Mouse (Mus musculus) neural tube, embryonic 11.5 days (tissue): ENCODE measurements around the gene Ehd1. TPM values are rescaled to one million over a fixed set of nuclear protein-coding genes. Genes with fewer than 3 reads are reported as not detected.

Experiments used
- microRNA counts: library from miRNA; unstranded; fragments of <30 nt; microRNA quantifications from one replicate; lab custom pipeline; 2015
- microRNA-seq: library from miRNA; unstranded; fragments of <30 nt; microRNA quantifications from one replicate; pipeline ENCODE4, GENCODE M21; 2016
- polyA plus RNA-seq: library from polyadenylated mRNA; unstranded; fragments of >200 nt; fragmentation: Nextera tagmentation; extraction: Ambion mirVana; gene quantifications from 2 replicates; pipeline ENCODE4 v1.2.1, GENCODE M21; 2014

Ehd1 gene
- polyA plus RNA-seq, 1 experiment from 2014 or later, result 82.2 TPM

MicroRNA genes within 50 kb of the gene (microRNA counts, 519-probe panel; counts per million panel counts)
- microRNA mmu-miR-192 (lab: Ali Mortazavi, UCI), result 1,329 counts per million, percentile 58 among the panel's probes with 10 or more counts

Small RNA genes within 50 kb of the gene (microRNA-seq; reads per million reads assigned to microRNA genes)
- gene Mir192 (74.7 reads per million, percentile 46 among the genes with 10 or more reads in this experiment), gene Mir194-2 (60.9 reads per million, percentile 42 among the genes with 10 or more reads in this experiment), gene Mir6989 (not detected)

Other genes with a start within 250 kb of the Ehd1 start
- gene Syvn1, start 230.1 kb upstream of the Ehd1 start, polyA plus RNA-seq, result 34.4 and 36.7 TPM in 2 replicates
- gene Mrpl49, start 218.9 kb upstream of the Ehd1 start, polyA plus RNA-seq, result 81.9 and 84.8 TPM in 2 replicates
- 789 and 790 TPM in 2 replicates for gene Fau, start 218.9 kb upstream of the Ehd1 start, polyA plus RNA-seq
- gene Znhit2, start 215.5 kb upstream of the Ehd1 start, polyA plus RNA-seq, result 36.7 and 40.0 TPM in 2 replicates
- gene Tm7sf2, start 208.4 kb upstream of the Ehd1 start, polyA plus RNA-seq, result 39.6 and 42.9 TPM in 2 replicates
- gene Vps51, start 199.5 kb upstream of the Ehd1 start, polyA plus RNA-seq, result 59.1 and 61.2 TPM in 2 replicates
- not detected in 2 replicates for gene Tmem262, start 196.7 kb upstream of the Ehd1 start, polyA plus RNA-seq
- gene Gm28374, start 194.5 kb upstream of the Ehd1 start, polyA plus RNA-seq, result 0.88 and 1.3 TPM in 2 replicates
- gene Zfpl1, start 191.8 kb upstream of the Ehd1 start, polyA plus RNA-seq, result 74.3 and 76.8 TPM in 2 replicates
- 46.0 and 48.4 TPM in 2 replicates for gene Cdca5, start 191.7 kb upstream of the Ehd1 start, polyA plus RNA-seq
- not detected in 2 replicates for gene AC131692.1, start 182.3 kb upstream of the Ehd1 start, polyA plus RNA-seq
- gene Naaladl1, start 170.9 kb upstream of the Ehd1 start, polyA plus RNA-seq, result 0.53 and 0.77 TPM in 2 replicates
- 62.6 and 66.1 TPM in 2 replicates for gene Sac3d1, start 158.1 kb upstream of the Ehd1 start, polyA plus RNA-seq
- gene Snx15, start 148.4 kb upstream of the Ehd1 start, polyA plus RNA-seq, result 34.5 and 36.9 TPM in 2 replicates
- gene Batf2, start 135.7 kb upstream of the Ehd1 start, polyA plus RNA-seq, result not detected in 2 replicates
- gene Arl2, start 135.2 kb upstream of the Ehd1 start, polyA plus RNA-seq, result 82.6 and 95.1 TPM in 2 replicates
- gene Majin, start 92.3 kb upstream of the Ehd1 start, polyA plus RNA-seq, result not detected in 2 replicates
- gene Gpha2, start 50.3 kb upstream of the Ehd1 start, polyA plus RNA-seq, result 0.44 and 0.87 TPM in 2 replicates
- gene Ppp2r5b, start 40.9 kb upstream of the Ehd1 start, polyA plus RNA-seq, result 47.4 and 61.2 TPM in 2 replicates
- 13.3 and 13.8 TPM in 2 replicates for gene Atg2a, start 35.1 kb upstream of the Ehd1 start, polyA plus RNA-seq
- gene Cdc42bpg, start 29.7 kb downstream of the Ehd1 start, polyA plus RNA-seq, result 0.42 and 0.58 TPM in 2 replicates
- 59.5 and 66.1 TPM in 2 replicates for gene Men1, start 58.3 kb downstream of the Ehd1 start, polyA plus RNA-seq
- gene Map4k2, start 64.4 kb downstream of the Ehd1 start, polyA plus RNA-seq, result 10.0 and 13.6 TPM in 2 replicates
- 214 and 224 TPM in 2 replicates for gene Sf1, start 87.0 kb downstream of the Ehd1 start, polyA plus RNA-seq
- gene Pygm, start 107.7 kb downstream of the Ehd1 start, polyA plus RNA-seq, result 4.4 and 6.0 TPM in 2 replicates
- gene Rasgrp2, start 122.6 kb downstream of the Ehd1 start, polyA plus RNA-seq, result 17.6 and 20.3 TPM in 2 replicates
- gene Nrxn2, start 142.0 kb downstream of the Ehd1 start, polyA plus RNA-seq, result 13.4 and 14.5 TPM in 2 replicates